Mouse (Mus musculus) embryonic facial prominence, embryonic 10.5 days (tissue): ENCODE measurements at regions not wholly inside any gene's neighbourhood (a gene's known extent, or its start where the extent isn't known, plus 50 kb on each side); places are given as distances from the start of the nearest gene placed in this dataset.

Experiments used
- DNase-seq: peaks from one replicate; pipeline ENCODE4 v3.0.0-alpha.2; 2017; ENCODE audit warnings: low spot score
- H3K27ac ChIP-seq: fragments of 300-500 bp; sonication (generic); replicated peaks from 2 replicates; pipeline ENCODE4 v1.5.1; 2016; ENCODE audit warnings: mild to moderate bottlenecking
- H3K27me3 ChIP-seq: fragments of 300-500 bp; sonication (generic); replicated peaks from 2 replicates; pipeline ENCODE4 v1.6.1; 2016; ENCODE audit warnings: low read depth, mild to moderate bottlenecking; ENCODE audit not compliant: poor library complexity, severe bottlenecking
- H3K36me3 ChIP-seq: fragments of 300-500 bp; sonication (generic); replicated peaks from 2 replicates; pipeline ENCODE4 v1.6.1; 2016; ENCODE audit warnings: mild to moderate bottlenecking, moderate library complexity
- H3K4me1 ChIP-seq: fragments of 300-500 bp; sonication (generic); 2 replicates; pipeline ENCODE4 v1.6.1; 2016
- H3K4me3 ChIP-seq: fragments of 300-500 bp; sonication (generic); 2 replicates; pipeline ENCODE4 v1.5.1; 2016; ENCODE audit warnings: mild to moderate bottlenecking, moderate library complexity
- H3K9me3 ChIP-seq: fragments of 300-500 bp; sonication (generic); 2 replicates; pipeline ENCODE4 v1.6.1; 2016; ENCODE audit warnings: mild to moderate bottlenecking
- WGBS: fragments of 180-500 bp; shearing (Covaris S2); methylation state at CpG from one replicate; pipeline ENCODE4 v1.1.7; 2016; 5-methylcytosine and 5-hydroxymethylcytosine counted together

DNA sequence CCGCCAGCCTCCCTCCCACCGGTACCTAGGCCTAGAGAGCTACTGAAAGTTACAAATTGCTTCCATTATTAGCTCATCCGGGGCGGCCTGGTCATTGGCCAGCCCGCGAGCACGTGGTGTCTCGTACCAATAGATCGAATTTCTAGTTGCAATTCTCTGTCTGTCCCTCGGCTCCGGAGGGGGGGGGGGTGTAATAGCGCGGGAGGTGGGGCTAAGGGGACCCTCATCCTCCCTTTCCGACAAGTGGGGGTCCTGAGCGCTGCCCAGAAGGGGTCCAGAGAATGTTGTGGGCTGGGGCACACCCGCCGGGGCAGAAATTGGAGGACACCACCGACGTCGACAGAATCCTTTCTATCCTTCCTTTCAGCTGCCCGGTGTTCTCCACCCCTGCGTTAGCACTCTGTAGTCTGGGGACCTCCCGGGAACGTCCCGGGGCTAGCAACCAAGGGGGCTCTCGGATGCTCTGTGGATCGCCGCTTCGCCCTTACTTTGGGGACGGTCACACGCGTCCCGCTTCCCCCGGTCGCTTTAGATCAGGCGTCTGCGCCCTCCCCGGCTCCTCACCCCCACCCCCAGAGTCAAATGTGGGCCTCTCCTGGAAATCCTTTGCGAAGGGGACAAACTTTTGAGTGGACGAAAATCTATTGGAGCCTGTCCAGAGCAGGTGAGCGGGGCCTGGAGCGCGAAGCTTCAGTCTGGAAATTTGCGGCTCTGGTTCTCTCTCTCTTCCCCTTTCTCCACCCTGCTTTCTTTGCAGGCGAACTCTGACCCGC, 64.6 kb downstream of the Smug1 start:
- Histone ChIP-seq H3K9me3 (no peaks in the 10 kb centered on the region), H3K36me3 (no peaks in the 10 kb centered on the region), H3K27ac (peak overlapping the region; percentile 61), H3K4me3 (peak overlapping the region; percentile 61), H3K27me3 (peaks cover 100% of the 10 kb centered on the region), H3K4me1 (peaks cover 22% of the 10 kb centered on the region)
- DNase-seq, result peak; percentile 74
- under 1% methylated on average over 46 of the region's 46 CpGs for WGBS

DNA sequence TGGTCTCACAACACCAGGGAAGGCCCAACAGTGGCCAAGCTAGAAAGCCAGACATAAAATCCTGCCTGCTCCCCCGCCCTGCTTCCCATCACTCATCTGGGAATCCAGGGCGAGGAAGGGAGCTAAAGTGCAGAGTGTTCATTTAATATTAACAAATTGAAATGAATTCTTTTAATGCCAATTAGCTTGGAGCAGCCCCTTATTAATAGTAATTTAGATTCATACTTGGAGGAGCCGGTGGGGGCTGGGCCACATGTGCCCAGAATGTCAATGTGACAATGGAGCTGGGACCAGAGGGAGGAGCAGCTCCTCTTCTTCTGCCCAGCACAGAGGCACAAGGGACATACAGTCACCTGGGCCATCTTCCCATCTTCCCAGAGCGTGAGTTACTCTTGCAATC, 66.8 kb downstream of the Smug1 start:
- Histone ChIP-seq H3K27me3 (peaks cover 100% of the 10 kb centered on the region), H3K9me3 (no peaks in the 10 kb centered on the region), H3K4me1 (peaks cover 13% of the 10 kb centered on the region), H3K27ac (no peak overlapping the region), H3K4me3 (no peak overlapping the region), H3K36me3 (no peaks in the 10 kb centered on the region)
- DNase-seq, result no peak
- 61% methylated on average over 4 of the region's 4 CpGs for WGBS

DNA sequence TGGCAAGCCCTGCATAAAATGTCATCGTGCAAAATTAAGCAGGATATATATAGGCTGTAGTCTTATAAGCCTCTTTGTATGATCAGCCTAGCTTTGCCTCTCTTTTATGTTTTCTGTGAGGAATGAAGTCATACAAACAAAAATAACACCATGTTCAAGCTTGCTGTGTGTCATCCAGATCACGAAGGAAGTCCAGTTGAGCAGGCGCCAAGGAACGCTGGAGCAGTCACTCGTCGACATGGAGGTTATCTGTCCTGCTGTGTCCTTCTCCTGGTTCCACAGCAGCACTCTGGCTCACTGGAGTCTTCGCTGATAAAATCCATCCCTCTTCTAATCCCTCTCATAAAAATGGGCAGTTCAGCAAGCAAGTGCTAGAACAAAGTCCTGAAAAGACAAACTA, 72.4 kb downstream of the Smug1 start:
- Histone ChIP-seq H3K36me3 (no peaks in the 10 kb centered on the region), H3K4me3 (no peak overlapping the region), H3K4me1 (no peaks in the 10 kb centered on the region), H3K27me3 (peaks cover 97% of the 10 kb centered on the region), H3K9me3 (no peaks in the 10 kb centered on the region), H3K27ac (no peak overlapping the region)
- 79% methylated on average over 7 of the region's 7 CpGs for WGBS
- no peak for DNase-seq

DNA sequence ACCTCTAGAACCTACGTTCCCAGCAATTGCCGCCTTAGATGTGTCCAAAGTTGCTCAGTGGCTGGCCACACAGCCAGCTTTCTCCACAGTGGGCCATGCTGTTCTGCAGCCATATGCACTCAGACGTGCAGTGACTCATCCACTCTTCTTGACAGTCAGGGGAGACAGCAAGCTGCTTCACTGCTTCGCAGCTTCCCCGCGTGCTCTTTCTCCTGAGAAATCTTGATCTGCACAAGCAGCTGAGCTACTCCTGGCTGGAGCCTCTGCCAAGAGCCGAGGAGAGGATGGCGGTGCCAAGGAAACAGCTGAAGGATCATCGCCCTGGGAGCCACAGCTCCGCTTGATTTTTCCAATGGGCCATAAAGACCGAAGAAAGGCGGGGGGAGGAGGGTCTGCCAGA, 73.2 kb downstream of the Smug1 start:
- peaks cover 97% of the 10 kb centered on the region for H3K27me3 ChIP-seq
- H3K4me3 ChIP-seq, result no peak overlapping the region
- no peaks in the 10 kb centered on the region for H3K36me3 ChIP-seq
- H3K4me1 ChIP-seq, result no peaks in the 10 kb centered on the region
- no peaks in the 10 kb centered on the region for H3K9me3 ChIP-seq
- 80% methylated on average over 12 of the region's 12 CpGs for WGBS
- H3K27ac ChIP-seq, result no peak overlapping the region
- no peak for DNase-seq

DNA sequence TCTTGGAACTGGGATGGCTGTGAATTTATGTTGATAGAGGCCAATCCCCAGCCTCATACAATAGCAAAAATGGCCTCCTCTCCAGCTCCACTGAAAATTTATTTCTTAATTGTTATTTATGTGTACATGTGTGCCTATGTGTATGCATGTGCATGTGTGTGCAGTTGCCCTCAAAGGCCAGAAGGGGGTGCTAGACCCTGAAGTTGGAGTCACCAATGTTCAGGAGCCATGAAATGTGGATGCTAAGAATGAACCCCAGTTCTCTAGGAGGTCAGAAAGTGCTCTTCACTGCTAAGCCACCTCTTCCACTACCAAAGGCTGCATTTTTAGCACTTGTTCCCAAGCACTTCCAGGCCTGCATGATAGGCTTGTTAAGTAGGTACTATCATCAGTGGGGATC, 73.8 kb downstream of the Hoxc4 start:
- peaks cover 97% of the 10 kb centered on the region for H3K27me3 ChIP-seq
- H3K27ac ChIP-seq, result no peak overlapping the region

DNA sequence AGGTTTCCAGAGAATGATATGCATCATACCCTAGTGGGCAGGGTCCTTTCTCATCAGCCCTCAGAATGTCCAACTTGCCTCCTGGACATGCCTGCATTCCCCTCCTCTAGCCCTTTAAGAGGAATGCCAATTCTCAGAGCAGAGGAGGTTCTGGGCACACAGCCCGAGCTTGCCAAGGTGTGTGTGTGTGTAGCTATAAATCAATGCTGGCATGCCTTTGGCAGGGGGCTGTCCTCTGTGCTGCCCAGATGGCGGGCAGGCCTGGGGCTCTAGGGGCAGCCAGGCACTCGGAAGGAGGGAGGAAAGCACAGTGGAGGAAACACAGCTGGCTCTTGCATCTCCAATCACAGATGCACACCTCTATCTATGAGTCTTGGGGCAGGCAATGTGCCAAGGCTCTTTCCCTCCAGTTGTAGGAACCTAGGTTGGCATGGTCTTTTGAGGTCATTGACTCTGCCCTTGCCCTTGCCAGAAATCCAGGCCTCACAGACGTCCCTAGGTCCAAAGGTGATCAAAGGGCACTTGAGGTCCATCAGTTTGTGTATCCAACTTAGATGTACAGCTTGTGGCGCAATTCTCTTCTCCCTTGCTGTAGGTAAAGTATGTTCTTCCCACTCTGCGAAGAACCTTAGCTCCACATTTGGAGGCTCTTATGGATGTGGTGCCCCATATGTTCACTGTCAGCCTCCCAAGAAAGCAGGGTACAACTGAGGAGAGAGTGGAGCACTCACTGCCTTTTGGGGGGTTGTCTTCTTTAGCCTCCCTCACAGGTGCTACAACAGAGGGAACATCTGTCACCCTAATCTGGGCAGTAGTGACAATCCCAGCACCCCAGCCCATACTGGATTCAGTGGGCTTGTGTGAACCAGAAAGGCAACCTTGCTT, 71.8 kb downstream of the Hoxc4 start:
- Histone ChIP-seq H3K36me3 (no peaks in the 10 kb centered on the region), H3K4me3 (no peak overlapping the region), H3K27me3 (peaks cover 97% of the 10 kb centered on the region), H3K4me1 (peaks cover 12% of the 10 kb centered on the region), H3K9me3 (no peaks in the 10 kb centered on the region), H3K27ac (no peak overlapping the region)
- 69% methylated on average over 6 of the region's 6 CpGs for WGBS
- no peak for DNase-seq

More for the DNA sequence above, 73.8 kb downstream of the Hoxc4 start:
- Histone ChIP-seq H3K9me3 (no peaks in the 10 kb centered on the region), H3K4me1 (no peaks in the 10 kb centered on the region), H3K4me3 (no peak overlapping the region), H3K36me3 (no peaks in the 10 kb centered on the region)
- DNase-seq, result no peak

DNA sequence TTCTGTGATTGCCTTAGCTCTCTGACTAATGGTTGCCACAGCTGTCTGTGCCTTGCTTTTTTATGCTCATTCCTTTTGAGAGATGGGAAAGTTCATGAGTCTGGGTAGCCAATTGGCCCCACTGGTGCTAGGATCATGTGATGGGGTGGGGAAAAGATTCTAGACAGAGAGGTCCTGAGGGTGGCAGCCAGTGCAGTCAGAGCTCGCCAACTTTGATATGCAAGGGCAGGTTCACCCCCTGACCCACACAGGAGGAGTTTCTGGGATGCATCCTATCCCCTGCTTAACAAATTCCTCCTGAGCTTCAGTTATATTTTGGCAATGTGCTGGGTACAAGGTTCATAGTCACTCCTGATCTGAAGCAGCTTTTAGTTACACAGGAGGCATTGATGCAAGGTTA, 71.1 kb downstream of the Hoxc4 start:
- 46% methylated on average over 1 of the region's 1 CpGs for WGBS
- Histone ChIP-seq H3K36me3 (no peaks in the 10 kb centered on the region), H3K27ac (no peak overlapping the region), H3K27me3 (peaks cover 97% of the 10 kb centered on the region), H3K9me3 (no peaks in the 10 kb centered on the region), H3K4me1 (peaks cover 12% of the 10 kb centered on the region), H3K4me3 (no peak overlapping the region)
- DNase-seq, result no peak

DNA sequence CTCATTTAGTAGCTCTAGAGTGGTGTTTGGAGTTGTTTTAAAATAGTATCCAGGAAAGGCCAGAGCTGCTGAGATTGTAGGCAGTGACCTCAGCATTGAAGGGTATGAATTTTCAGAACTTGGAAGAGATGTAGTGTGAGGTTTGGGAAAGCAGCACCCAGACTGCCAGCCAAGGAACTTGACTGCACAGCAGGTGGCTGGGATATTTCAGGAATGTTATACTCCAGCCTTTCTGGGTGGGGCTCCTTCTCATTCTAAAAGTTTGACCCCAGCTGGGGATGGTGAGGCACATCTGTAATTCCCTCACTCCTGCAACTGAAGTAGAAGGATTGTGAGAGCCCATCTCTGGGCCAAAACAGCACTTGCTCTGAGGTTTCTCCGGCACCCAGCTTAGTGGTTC, 70.7 kb downstream of the Hoxc4 start:
- 84% methylated on average over 1 of the region's 1 CpGs for WGBS
- Histone ChIP-seq H3K36me3 (no peaks in the 10 kb centered on the region), H3K4me3 (no peak overlapping the region), H3K9me3 (no peaks in the 10 kb centered on the region), H3K27ac (no peak overlapping the region), H3K27me3 (peaks cover 97% of the 10 kb centered on the region), H3K4me1 (peaks cover 12% of the 10 kb centered on the region)
- DNase-seq, result no peak

DNA sequence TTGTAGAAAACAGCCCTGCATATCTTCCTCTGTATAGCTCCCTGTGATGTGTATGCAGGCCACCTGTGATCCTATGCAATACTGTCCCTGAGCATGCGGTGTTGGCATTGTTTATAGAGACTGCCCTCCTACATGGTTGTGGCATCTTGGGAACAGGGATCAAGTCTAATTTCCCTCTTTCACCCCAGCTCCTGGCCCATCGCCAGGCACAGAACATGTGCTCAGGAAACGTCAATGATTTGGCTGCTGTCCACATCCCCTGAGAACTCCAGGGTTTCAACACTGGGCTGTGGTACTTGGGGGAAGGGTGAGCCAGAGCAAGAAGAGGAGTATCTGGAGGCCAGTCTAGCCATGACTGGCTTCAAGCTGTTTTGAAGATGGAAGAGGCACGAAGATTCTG, 68.5 kb downstream of the Hoxc4 start:
- 29% methylated on average over 4 of the region's 4 CpGs for WGBS
- Histone ChIP-seq H3K4me3 (no peak overlapping the region), H3K27ac (no peak overlapping the region), H3K9me3 (no peaks in the 10 kb centered on the region), H3K36me3 (no peaks in the 10 kb centered on the region), H3K27me3 (peaks cover 99% of the 10 kb centered on the region), H3K4me1 (peaks cover 12% of the 10 kb centered on the region)
- no peak for DNase-seq

DNA sequence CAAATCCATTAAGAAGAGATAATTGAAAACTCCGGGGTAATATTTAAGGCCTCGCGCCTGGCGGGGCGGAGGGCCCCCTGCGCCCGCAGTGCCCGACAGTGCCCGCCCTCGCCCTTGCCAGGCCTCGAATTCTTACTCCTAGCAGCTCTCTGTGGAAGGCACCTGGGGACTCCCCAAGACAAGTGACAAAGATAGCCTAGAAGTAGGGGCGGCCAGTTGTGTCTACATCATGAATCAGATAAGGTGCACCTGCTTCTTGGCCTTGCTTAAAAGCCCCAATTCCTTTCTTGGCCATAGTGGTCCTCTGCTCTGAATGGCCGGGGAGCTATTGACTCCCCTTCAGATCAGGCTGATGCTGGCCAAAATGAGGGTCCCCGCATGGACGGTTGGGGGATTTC, 67.9 kb downstream of the Hoxc4 start:
- 11% methylated on average over 15 of the region's 15 CpGs for WGBS
- H3K27ac ChIP-seq, result no peak overlapping the region
- peak overlapping the region; percentile 42 for H3K4me3 ChIP-seq

More for the DNA sequence above, 67.9 kb downstream of the Hoxc4 start:
- no peak for DNase-seq
- no peaks in the 10 kb centered on the region for H3K9me3 ChIP-seq
- peaks cover 100% of the 10 kb centered on the region for H3K27me3 ChIP-seq
- peaks cover 12% of the 10 kb centered on the region for H3K4me1 ChIP-seq
- H3K36me3 ChIP-seq, result no peaks in the 10 kb centered on the region
